Mouse (Mus musculus) layer of hippocampus, adult 8-10 months (tissue): ENCODE results near the gene Sowahd. TPM values are rescaled to one million over a fixed set of nuclear protein-coding genes. Genes with fewer than 3 reads are reported as not detected.
"Not testable (repeated sequence)": the region's sequence is repeated elsewhere in the genome, so short reads cannot be mapped to it uniquely, and the experiment has no call there.

Source experiments
- DNase-seq, 2 experiments: peaks; one replicate each; pipeline ENCODE4 v3.0.0; 2022; ENCODE audit warnings: low spot score in 2 of 2
- total RNA-seq, 4 experiments: library from RNA; stranded (reverse); gene quantifications; 2 replicates each; pipeline ENCODE4 v1.2.4; 2022

The Sowahd gene
- not detected for total RNA-seq

GRCm38 (mm10) chrX:37048066-37048889 is at the start of gene Sowahd:
TSS of gene Sowahd (plus strand) at chrX:37048845.
- DNase-seq: no peak

DNA sequence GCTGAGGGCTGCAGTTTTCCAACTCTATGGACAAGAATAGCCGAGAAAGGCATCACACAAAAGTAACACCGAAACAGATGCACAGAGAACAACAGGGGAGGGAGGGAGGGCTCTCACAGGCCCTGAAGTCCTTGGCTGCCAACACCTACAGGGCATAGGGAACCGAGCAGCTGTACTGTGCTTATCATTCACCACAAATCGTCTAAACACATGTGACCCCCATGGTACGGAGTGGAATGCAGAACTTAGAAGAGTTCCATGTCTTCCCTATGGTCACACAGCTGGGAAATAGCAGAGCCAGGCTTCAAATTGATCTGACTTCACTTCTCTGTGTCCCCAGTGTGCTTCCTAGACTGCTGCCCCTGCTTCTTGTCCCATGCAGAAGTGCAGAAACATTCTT is 34.8 kb upstream of the Sowahd start:
- no peak for DNase-seq

DNA sequence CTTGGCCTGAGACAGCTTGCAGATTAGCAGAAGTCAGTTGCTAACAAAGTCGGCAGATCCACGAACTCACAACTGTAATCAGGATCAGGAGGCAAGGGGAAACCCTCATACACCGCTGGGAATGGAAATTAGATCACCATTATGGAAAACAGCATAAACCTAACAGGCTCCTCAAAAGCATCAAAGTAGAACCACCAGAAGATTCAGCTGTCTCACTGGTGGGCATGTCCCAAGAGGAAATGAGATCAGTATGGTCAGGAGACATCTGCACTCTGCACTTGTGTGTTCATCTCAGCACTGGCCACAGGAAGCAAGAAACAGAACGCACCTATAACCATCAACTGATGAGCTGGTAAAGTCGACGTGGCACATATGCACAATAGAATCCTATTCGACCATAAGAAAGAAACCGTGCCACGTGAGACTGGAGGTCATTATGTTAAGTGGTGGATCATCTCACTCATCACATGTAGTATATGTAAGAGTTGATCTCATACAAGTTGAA is 30.4 kb upstream of the Sowahd start:
- DNase-seq: no peak

GRCm38 (mm10) chrX:37019045-37019444 is 29.6 kb upstream of the Sowahd start:
- DNase-seq: no peak

DNA sequence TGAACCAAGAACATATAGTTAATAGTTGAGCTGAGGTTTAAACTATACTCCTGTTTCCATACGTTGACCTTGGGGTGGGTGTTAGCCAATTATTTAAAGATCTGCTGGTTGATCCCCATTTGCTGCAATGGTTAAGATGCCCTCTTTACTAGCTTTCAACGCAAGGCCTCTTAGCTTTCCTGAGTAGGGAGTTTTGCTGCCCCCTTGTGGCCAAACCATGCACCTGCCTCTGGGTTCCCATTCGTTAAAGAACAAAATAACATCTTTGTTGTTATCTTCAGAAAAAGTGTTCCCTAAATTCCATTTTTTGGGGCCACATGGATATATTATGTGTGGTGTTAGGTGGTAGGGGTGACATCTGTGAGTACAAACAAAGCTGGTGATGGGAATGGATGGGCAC is 26.0 kb upstream of the Sowahd start:
- DNase-seq: peak; percentile 19 to 53

DNA sequence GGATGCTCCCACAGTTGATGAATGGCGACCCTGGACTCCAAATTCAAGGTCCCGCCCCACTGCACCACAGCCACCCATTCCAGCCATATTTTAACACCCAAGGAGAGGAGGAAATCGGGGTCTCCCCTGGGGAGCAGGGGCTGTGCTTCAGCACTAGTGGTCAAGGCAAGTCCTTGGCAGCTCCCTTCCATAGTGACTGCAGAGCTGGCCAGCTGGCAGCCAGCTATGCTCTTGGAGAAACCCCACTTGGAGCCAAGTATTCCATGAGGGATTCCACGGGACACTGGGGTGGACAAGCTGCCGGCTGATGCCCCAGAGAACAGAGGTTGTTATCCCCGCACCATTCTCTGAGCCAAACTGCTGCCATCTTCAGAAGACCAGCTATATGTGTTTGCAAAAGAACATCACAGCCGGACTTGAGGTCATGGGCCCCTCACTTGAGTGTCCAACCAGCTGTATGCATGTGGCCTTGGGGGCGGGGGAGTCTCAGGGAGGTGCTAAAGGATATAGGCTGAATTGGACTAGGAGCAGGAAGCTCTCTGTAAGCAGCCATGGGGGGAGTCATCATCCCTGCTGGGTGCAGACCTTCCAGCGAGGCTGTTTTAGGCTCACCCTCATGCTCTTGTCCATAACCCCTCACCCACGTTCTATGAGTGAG is 24.9 kb upstream of the Sowahd start:
- DNase-seq: no peak

DNA sequence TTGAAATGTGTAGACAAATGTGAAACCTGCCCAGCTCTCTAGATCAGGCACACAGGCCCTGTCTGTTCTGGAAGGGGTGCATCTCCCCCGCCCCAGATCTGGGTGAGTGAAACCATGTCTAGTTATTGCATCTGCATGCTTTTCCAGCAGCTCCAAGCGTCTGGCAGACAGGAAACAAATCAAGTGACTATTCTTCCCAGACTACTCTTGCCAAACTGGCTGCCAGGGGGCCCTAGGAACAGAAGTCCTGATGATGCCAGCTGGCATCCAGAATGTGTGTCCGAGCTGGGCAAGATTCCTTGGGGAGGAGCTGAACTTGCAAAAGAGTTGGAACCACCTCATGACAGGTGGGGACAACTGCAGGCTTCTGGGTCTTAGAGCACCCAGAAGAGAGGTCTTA is 20.3 kb upstream of the Sowahd start:
- DNase-seq: peak; percentile 10 to 26

- DNase-seq: peak in 1 of 2 experiments; percentile 49
These were observed 5.9 kb upstream of the Sowahd start for GRCm38 (mm10) chrX:37042726-37043125.

- no peak for DNase-seq
These were observed 512 bp downstream of the Sowahd start for GRCm38 (mm10) chrX:37048890-37049823.

GRCm38 (mm10) chrX:37063902-37064301 is 15.3 kb downstream of the Sowahd start:
- DNase-seq: no peak

- no peak for DNase-seq
These were observed 18.7 kb downstream of the Sowahd start for GRCm38 (mm10) chrX:37067299-37067698.

DNA sequence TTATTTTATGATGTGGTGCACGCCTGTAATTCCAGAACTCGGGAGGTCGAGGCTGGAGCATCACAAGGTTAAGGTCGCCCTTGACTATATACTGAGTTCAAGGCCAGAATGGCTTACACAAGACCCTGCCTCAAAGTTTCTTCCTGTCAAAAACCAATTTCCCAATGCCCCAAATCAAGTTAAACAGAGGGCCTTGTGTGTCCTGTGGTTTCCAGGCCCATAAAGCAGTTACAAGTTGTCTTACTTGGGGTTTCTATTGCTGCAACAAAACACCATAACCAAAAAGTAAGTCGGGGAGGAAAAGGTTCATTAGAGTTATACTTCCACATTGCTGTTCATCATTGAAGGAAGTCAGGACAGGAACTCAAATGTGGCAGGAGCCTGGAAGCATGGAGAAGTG is 20.1 kb downstream of the Sowahd start:
- DNase-seq: no peak

GRCm38 (mm10) chrX:37074262-37074892 is 25.7 kb downstream of the Sowahd start:
- peak in 1 of 2 experiments; percentile 60 for DNase-seq

DNA sequence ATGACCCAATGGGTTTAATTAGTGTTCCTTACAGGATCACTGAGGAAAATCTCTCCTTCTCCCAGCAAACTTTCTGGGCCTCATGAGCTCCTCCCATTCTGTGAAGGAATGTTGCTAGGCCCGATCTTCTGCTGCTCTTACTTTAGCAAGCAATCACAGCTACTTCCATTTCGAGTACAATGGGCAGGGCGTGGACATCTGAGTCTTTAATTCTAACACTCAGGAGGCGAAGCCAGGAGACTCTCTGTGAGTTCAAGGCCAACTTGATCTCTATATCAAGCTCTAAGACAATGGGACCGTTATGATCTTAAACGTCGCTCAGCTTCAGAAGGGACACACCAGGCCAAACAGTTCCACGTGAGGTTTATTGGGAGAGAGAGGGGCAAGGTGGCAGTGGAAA is 28.0 kb downstream of the Sowahd start:
- DNase-seq: no peak

DNA sequence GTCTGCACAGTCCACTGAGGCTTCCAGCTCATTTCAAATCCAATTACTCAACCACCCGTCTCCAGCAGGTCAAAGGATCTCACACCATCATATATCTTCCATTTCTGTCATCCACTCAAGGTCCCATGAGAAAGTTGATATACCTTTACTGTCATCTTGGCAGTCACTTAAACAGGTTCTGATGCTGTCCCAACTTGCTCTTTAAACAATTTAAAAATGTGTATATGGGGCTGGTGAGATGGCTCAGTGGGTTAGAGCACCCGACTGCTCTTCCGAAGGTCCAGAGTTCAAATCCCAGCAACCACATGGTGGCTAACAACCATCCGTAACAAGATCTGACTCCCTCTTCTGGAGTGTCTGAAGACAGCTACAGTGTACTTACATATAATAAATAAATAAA is 31.7 kb downstream of the Sowahd start:
- DNase-seq: not testable (repeated sequence)

GRCm38 (mm10) chrX:37081194-37081593 is 32.5 kb downstream of the Sowahd start:
- DNase-seq: no peak

GRCm38 (mm10) chrX:37084318-37084926 is 35.8 kb downstream of the Sowahd start:
- peak in 1 of 2 experiments; percentile 14 for DNase-seq

GRCm38 (mm10) chrX:37084927-37085660 is 36.4 kb downstream of the Sowahd start, which contains the start of gene Rpl39:
TSS of gene Rpl39 (minus strand) at chrX:37085402.
- DNase-seq: peak; percentile 79 to 84

DNA sequence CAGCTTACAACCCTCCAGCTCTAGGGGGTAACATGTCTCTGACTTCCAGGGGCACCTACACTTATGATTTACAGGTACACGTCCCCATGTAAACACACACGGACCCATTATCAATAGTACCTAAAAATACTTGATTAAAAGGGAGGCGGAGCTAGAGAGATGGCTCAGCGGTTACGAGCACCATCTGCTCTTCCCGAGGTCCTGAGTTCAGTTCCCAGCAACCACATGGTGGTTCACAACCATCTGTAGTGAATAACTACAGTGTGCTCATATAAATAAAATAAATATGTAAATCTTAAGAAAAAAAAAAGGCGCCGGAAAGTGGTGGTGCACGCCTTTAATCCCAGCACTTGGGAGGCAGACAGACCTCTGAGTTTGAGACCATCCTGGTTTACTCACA is 37.0 kb downstream of the Sowahd start:
- no peak for DNase-seq

- DNase-seq: no peak
These were observed 40.1 kb downstream of the Sowahd start for GRCm38 (mm10) chrX:37088778-37089177.
